Mouse (Mus musculus) heart, adult 2 months (tissue): ENCODE data around the gene Wdr77. TPM values are rescaled to one million over a fixed set of nuclear protein-coding genes. Genes with fewer than 3 reads are reported as not detected.

Experiments
- DNase-seq, 2 experiments: peaks; one replicate each; pipeline ENCODE4 v3.0.0; 2021
- H3K27ac ChIP-seq: fragments of 200-600 bp; 2 replicates; pipeline ENCODE4 v1.8.1; 2022
- H3K27me3 ChIP-seq: fragments of 200-500 bp; 2 replicates; pipeline ENCODE4 v1.6.1; 2012; ENCODE audit warnings: mild to moderate bottlenecking, low read length, inconsistent platforms, mixed read lengths; ENCODE audit not compliant: control insufficient read depth, insufficient read depth
- H3K36me3 ChIP-seq: fragments of 200-500 bp; 2 replicates; pipeline ENCODE4 v1.6.1; 2012; ENCODE audit warnings: low read length, inconsistent platforms; ENCODE audit not compliant: control insufficient read depth, insufficient read depth
- H3K4me1 ChIP-seq: fragments of 200-500 bp; 2 replicates; pipeline ENCODE4 v1.6.1; 2011; ENCODE audit warnings: low read length; ENCODE audit not compliant: control insufficient read depth, insufficient read depth
- H3K4me3 ChIP-seq: fragments of 200-600 bp; 2 replicates; pipeline ENCODE4 v1.8.1; 2022
- H3K79me2 ChIP-seq: fragments of 200-500 bp; replicated peaks from 2 replicates; pipeline ENCODE4 v1.6.1; 2012; ENCODE audit warnings: mild to moderate bottlenecking, inconsistent platforms, low read length, moderate library complexity, mixed read lengths; ENCODE audit not compliant: control insufficient read depth, insufficient read depth
- H3K9ac ChIP-seq: fragments of 200-500 bp; 2 replicates; pipeline ENCODE4 v1.6.1; 2012; ENCODE audit warnings: low read depth, mild to moderate bottlenecking, control low read depth, inconsistent platforms, low read length, mixed read lengths
- CTCF ChIP-seq: fragments of 200-600 bp; IDR thresholded peaks from 2 replicates; pipeline ENCODE4 v1.8.1; 2022; ENCODE audit warnings: antibody characterized with exemption, mild to moderate bottlenecking, moderate library complexity
- EP300 ChIP-seq: fragments of 200-500 bp; IDR thresholded peaks from 2 replicates; pipeline ENCODE4 v1.6.1; 2011; ENCODE audit warnings: low read depth, low read length, control low read depth; ENCODE audit not compliant: insufficient read depth
- POLR2A ChIP-seq: fragments of 200-500 bp; IDR thresholded peaks from 2 replicates; pipeline ENCODE4 v1.6.1; 2011; ENCODE audit warnings: mild to moderate bottlenecking, low read depth, low read length, control low read depth; ENCODE audit not compliant: insufficient read depth
- WGBS: fragments of 180-500 bp; shearing (Covaris S2); methylation state at CpG from one replicate; pipeline ENCODE4 v1.1.7; 2018; 5-methylcytosine and 5-hydroxymethylcytosine counted together
- intact Hi-C: fragments of 180-260 bp; cut with DNase I; formaldehyde crosslinking; loops from one replicate; pipeline ENCODE4 v1.15.1; 2025
- polyA plus RNA-seq: library from polyadenylated mRNA; depleted of rRNA; stranded (reverse); fragments of >200 nt; gene quantifications from 2 replicates; pipeline ENCODE4 v1.2.3, GENCODE M21; 2012
- total RNA-seq, 2 experiments: library from RNA; stranded (reverse); gene quantifications; 2 replicates each; pipeline ENCODE4 v1.2.3; 2021

The Wdr77 gene
- total and polyA plus RNA-seq, 3 experiments: 37.8 to 40.9 (median 39.6) TPM

GRCm38 (mm10) chr3:105935033-105935432 lies 24.1 kb upstream of the Wdr77 start:
- Histone ChIP-seq H3K27me3 (no peaks in the 10 kb centered on the region), H3K9ac (no peak overlapping the region), H3K27ac (peak overlapping the region; percentile 33), H3K36me3 (no peaks in the 10 kb centered on the region), H3K79me2 (no peaks in the 10 kb centered on the region), H3K4me3 (no peak overlapping the region), H3K4me1 (peaks cover 3% of the 10 kb centered on the region)
- DNase-seq: peak; percentile 50 to 69
- intact Hi-C loops: no loop called here
- TF ChIP-seq CTCF (no peak), POLR2A (no peak), EP300 (no peak)
- WGBS: 48% methylated on average over 5 of the region's 5 CpGs

DNA sequence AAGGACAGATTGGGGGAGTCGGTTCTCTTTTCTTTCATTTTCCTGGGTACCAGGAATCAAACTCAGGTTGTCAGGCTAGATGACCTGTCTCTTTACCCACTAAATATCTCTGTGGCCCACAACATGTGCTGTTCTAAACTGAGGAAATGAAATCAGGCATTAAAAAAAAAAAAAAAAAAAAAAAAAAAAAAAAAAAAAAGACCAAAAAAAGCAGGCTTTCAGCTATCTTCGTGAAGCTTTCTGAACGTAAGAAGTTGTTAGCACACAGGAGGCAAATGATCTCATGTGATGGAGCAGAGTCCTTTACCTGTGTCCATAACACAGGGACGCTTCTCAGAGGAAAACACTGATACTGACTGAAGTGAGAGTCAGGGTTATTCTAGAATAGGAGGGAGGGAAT lies 23.1 kb upstream of the Wdr77 start:
- H3K4me1 ChIP-seq: peaks cover 3% of the 10 kb centered on the region
- WGBS: 72% methylated on average over 4 of the region's 4 CpGs
- H3K9ac ChIP-seq: no peak overlapping the region
- H3K36me3 ChIP-seq: peaks cover under 1% of the 10 kb centered on the region
- TF ChIP-seq CTCF (no peak), EP300 (no peak), POLR2A (no peak)
- H3K27me3 ChIP-seq: no peaks in the 10 kb centered on the region
- no peak overlapping the region for H3K27ac ChIP-seq
- H3K79me2 ChIP-seq: no peaks in the 10 kb centered on the region
- H3K4me3 ChIP-seq: no peak overlapping the region
- no peak for DNase-seq
- intact Hi-C loops: no loop called here

DNA sequence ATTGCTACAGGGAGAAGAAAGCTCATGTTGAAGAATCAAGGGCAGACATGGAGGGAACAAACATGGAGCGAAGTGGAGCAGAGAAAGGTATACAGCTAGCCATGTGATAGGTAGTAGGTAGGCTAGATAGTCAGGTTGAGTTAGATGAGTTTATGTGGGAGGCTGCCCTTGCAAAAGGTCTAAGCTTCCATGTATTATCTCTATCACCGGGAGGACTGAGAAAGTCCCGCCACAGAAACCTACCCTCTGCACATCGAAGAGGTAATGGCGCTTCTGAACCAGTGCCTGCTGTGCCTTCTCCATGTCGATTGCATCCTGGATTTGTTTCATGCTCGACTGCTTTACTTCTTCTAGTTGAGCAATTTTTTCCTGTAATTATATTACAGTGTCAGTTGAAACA lies 7.8 kb upstream of the Wdr77 start:
- Histone ChIP-seq H3K9ac (no peak overlapping the region), H3K79me2 (0 out of 2 replicates have a peak, but pooled peaks cover 2% of the 10 kb centered on the region), H3K27ac (no peak overlapping the region), H3K36me3 (peaks cover 61% of the 10 kb centered on the region), H3K4me1 (no peaks in the 10 kb centered on the region), H3K27me3 (no peaks in the 10 kb centered on the region), H3K4me3 (no peak overlapping the region)
- no peak for DNase-seq
- TF ChIP-seq CTCF (no peak), POLR2A (no peak), EP300 (no peak)
- intact Hi-C loops: no loop called here
- 93% methylated on average over 7 of the region's 7 CpGs for WGBS

DNA sequence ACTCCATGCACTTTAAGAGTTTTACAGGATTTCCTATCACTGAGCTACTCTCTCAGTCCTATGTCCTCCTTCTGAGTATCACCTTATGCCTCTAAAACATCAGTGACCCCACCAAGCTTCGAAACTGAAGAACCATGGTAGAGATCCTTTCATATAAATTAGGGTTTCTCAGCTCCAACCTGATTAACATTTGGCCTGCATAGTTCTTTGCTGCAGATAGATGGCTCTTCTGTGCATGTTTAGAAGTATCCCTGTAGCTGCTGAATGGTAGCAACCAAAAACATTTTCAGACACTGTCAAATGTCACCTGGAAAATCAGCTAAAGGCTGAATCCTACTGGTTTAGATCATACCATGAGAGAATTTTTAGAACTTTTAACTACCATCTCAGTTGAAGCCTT lies 1.9 kb upstream of the Wdr77 start:
- Histone ChIP-seq H3K4me1 (peaks cover 5% of the 10 kb centered on the region), H3K27ac (peak overlapping the region; percentile 95), H3K4me3 (peak overlapping the region; percentile 78), H3K36me3 (peaks cover 46% of the 10 kb centered on the region), H3K79me2 (peaks cover 4% of the 10 kb centered on the region), H3K27me3 (no peaks in the 10 kb centered on the region), H3K9ac (no peak overlapping the region)
- intact Hi-C loops: loop anchor here (5.0 kb wide), 1 partner anchor 270 kb away; the partner anchor contains the start of gene Ddx20
- TF ChIP-seq POLR2A: no peak
- TF ChIP-seq EP300: no peak
- TF ChIP-seq CTCF: peak; percentile 38
- WGBS: 76% methylated on average over 1 of the region's 1 CpGs
- DNase-seq: no peak

- H3K4me3 ChIP-seq: peak overlapping the region; percentile 78
- peaks cover 39% of the 10 kb centered on the region for H3K36me3 ChIP-seq
- peak overlapping the region; percentile 95 for H3K27ac ChIP-seq
- TF ChIP-seq EP300 (no peak), POLR2A (no peak), CTCF (no peak)
- 15% methylated on average over 5 of the region's 5 CpGs for WGBS
- H3K79me2 ChIP-seq: peaks cover 4% of the 10 kb centered on the region
- no peaks in the 10 kb centered on the region for H3K27me3 ChIP-seq
- no peak for DNase-seq
- peaks cover 5% of the 10 kb centered on the region for H3K4me1 ChIP-seq
- peak overlapping the region; percentile 96 for H3K9ac ChIP-seq
- intact Hi-C loops: loop anchor here (5.0 kb wide), 1 partner anchor 271 kb away; the partner anchor contains the start of gene Ddx20
These were observed 965 bp upstream of the Wdr77 start for GRCm38 (mm10) chr3:105958204-105958603.

GRCm38 (mm10) chr3:105959585-105959984 lies 416 bp downstream of the Wdr77 start:
- intact Hi-C loops: loop anchor here (5.0 kb wide), 1 partner anchor 272 kb away; the partner anchor contains the start of gene Ddx20
- Histone ChIP-seq H3K9ac (peak overlapping the region; percentile 84), H3K79me2 (peaks cover 4% of the 10 kb centered on the region), H3K27ac (peak overlapping the region; percentile 77), H3K36me3 (peaks cover 31% of the 10 kb centered on the region), H3K27me3 (no peaks in the 10 kb centered on the region), H3K4me3 (peak overlapping the region; percentile 78), H3K4me1 (peaks cover 5% of the 10 kb centered on the region)
- DNase-seq: no peak
- WGBS: under 1% methylated on average over 26 of the region's 26 CpGs
- TF ChIP-seq POLR2A: no peak
- TF ChIP-seq CTCF: no peak
